Mouse (Mus musculus) stomach, embryonic 15.5 days (tissue): ENCODE measurements around the gene Ece2. TPM values are rescaled to one million over a fixed set of nuclear protein-coding genes. Genes with fewer than 3 reads are reported as not detected.

Experiments used
- ATAC-seq: fragments of 200-750 bp; cut with Nextera tagmentation; 2 replicates; pipeline ENCODE4 v1.8.0; 2017; ENCODE audit warnings: low read depth, moderate number of reproducible peaks, moderate TSS enrichment; ENCODE audit not compliant: insufficient read depth, low FRiP score
- H3K27ac ChIP-seq: fragments of 300-500 bp; sonication (generic); 2 replicates; pipeline ENCODE4 v1.5.1; 2015; ENCODE audit warnings: mild to moderate bottlenecking, inconsistent platforms
- H3K27me3 ChIP-seq: fragments of 300-500 bp; sonication (generic); replicated peaks from 2 replicates; pipeline ENCODE4 v1.6.1; 2015; ENCODE audit warnings: inconsistent platforms
- H3K36me3 ChIP-seq: fragments of 300-500 bp; sonication (generic); 2 replicates; pipeline ENCODE4 v1.6.1; 2015; ENCODE audit warnings: inconsistent platforms
- H3K4me1 ChIP-seq: fragments of 300-500 bp; sonication (generic); 2 replicates; pipeline ENCODE4 v1.6.1; 2015; ENCODE audit warnings: inconsistent platforms
- H3K4me2 ChIP-seq: fragments of 300-500 bp; sonication (generic); 2 replicates; pipeline ENCODE4 v1.6.1; 2015; ENCODE audit warnings: mild to moderate bottlenecking, inconsistent platforms
- H3K4me3 ChIP-seq: fragments of 300-500 bp; sonication (generic); replicated peaks from 2 replicates; pipeline ENCODE4 v1.5.1; 2015; ENCODE audit warnings: inconsistent platforms
- H3K9ac ChIP-seq: fragments of 300-500 bp; sonication (generic); 2 replicates; pipeline ENCODE4 v1.6.1; 2015; ENCODE audit warnings: inconsistent platforms
- H3K9me3 ChIP-seq: fragments of 300-500 bp; sonication (generic); 2 replicates; pipeline ENCODE4 v1.6.1; 2016; ENCODE audit warnings: inconsistent platforms
- WGBS: fragments of 180-500 bp; shearing (Covaris S2); methylation state at CpG from one replicate; pipeline ENCODE4 v1.1.7; 2015; 5-methylcytosine and 5-hydroxymethylcytosine counted together
- polyA plus RNA-seq: library from polyadenylated mRNA; unstranded; fragments of >200 nt; fragmentation: Nextera tagmentation; extraction: Ambion mirVana; gene quantifications from 2 replicates; pipeline ENCODE4 v1.2.1, GENCODE M21; 2015

Gene Ece2
- polyA plus RNA-seq, 1 experiment from 2014 or later = 2.0 TPM

- under 1% methylated on average over 28 of the region's 28 CpGs for WGBS
- Histone ChIP-seq H3K4me3 (peak overlapping the region; percentile 92), H3K27ac (peak overlapping the region; percentile 81), H3K9ac (peak overlapping the region; percentile 74), H3K4me2 (peak overlapping the region; percentile 83), H3K9me3 (no peaks in the 10 kb centered on the region), H3K27me3 (no peaks in the 10 kb centered on the region), H3K4me1 (0 out of 2 replicates have a peak, but pooled peaks cover 11% of the 10 kb centered on the region), H3K36me3 (peaks cover 16% of the 10 kb centered on the region)
- peak; percentile 53; the same call in 1 of the 2 replicates for ATAC-seq
Measured at GRCm38 (mm10) chr16:20610501-20611356, 18.9 kb upstream of the Ece2 start.

- H3K27ac ChIP-seq = peak within 1 kb of the TSS; percentile 81
- H3K4me3 ChIP-seq = peak within 1 kb of the TSS; percentile 92
- H3K4me1 ChIP-seq = 0 out of 2 replicates have a peak, but pooled peaks cover 11% of the 10 kb centered on the region
- H3K4me2 ChIP-seq = peak within 1 kb of the TSS; percentile 83
- H3K27me3 ChIP-seq = no peaks in the 10 kb centered on the region
- peak within 1 kb of the TSS; percentile 74 for H3K9ac ChIP-seq
- H3K9me3 ChIP-seq = no peaks in the 10 kb centered on the region
- H3K36me3 ChIP-seq = peaks cover 12% of the 10 kb centered on the region
- 2% methylated on average over 41 of the region's 41 CpGs for WGBS
- ATAC-seq = peak; percentile 97
Measured at GRCm38 (mm10) chr16:20611357-20612227, 18.0 kb upstream of the Ece2 start, which contains the start of the genes Eef1akmt4, Gm49333 and Alg3. Gene Eef1akmt4, plus strand, starts transcription at chr16:20611593. Gene Gm49333, plus strand, starts transcription at chr16:20611610. Gene Alg3, minus strand, starts transcription at chr16:20611735.

- Histone ChIP-seq H3K4me3 (peak overlapping the region; percentile 67), H3K4me2 (peak overlapping the region; percentile 97), H3K9ac (no peak overlapping the region), H3K27ac (no peak overlapping the region), H3K36me3 (no peaks in the 10 kb centered on the region), H3K27me3 (peaks cover 32% of the 10 kb centered on the region), H3K4me1 (peaks cover 24% of the 10 kb centered on the region), H3K9me3 (no peaks in the 10 kb centered on the region)
- ATAC-seq = peak; percentile 56; the same call in 1 of the 2 replicates
- WGBS = 3% methylated on average over 81 of the region's 83 CpGs
Measured at GRCm38 (mm10) chr16:20619541-20620398, 9.9 kb upstream of the Ece2 start.

GRCm38 (mm10) chr16:20620399-20620735, 9.3 kb upstream of the Ece2 start:
- Histone ChIP-seq H3K9ac (no peak overlapping the region), H3K9me3 (no peaks in the 10 kb centered on the region), H3K4me1 (peaks cover 24% of the 10 kb centered on the region), H3K36me3 (no peaks in the 10 kb centered on the region), H3K27me3 (peaks cover 32% of the 10 kb centered on the region), H3K4me3 (peak overlapping the region; percentile 67), H3K4me2 (peak overlapping the region; percentile 97), H3K27ac (no peak overlapping the region)
- ATAC-seq = no peak
- WGBS = 3% methylated on average over 9 of the region's 9 CpGs

DNA sequence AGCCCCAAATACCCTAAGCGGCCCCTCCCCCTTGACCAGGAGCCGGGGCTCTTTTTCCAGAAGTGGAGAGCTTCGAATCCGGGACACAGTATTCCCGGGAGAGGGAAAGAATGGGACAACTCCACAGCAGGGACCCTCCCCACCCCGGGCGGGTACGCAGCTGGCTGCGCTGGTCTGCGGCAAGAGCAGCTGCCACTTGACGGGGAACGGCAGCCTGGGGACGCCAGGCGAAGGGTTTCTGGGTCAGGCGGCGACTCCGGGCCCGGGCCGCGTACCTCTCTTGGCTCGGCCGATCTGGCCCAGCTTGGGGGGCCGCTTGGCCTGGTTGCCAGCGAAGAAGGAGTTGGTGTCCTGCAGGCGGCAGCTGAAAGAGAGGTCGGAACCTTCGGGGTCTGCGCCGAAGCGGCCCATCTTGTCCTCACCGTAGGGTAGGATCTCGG, 8.9 kb upstream of the Ece2 start:
- H3K27me3 ChIP-seq = peaks cover 32% of the 10 kb centered on the region
- no peaks in the 10 kb centered on the region for H3K36me3 ChIP-seq
- peak overlapping the region; percentile 67 for H3K4me3 ChIP-seq
- ATAC-seq = no peak
- 0% methylated on average over 32 of the region's 32 CpGs for WGBS
- H3K9me3 ChIP-seq = no peaks in the 10 kb centered on the region
- H3K4me2 ChIP-seq = peak overlapping the region; percentile 97
- no peak overlapping the region for H3K27ac ChIP-seq
- H3K4me1 ChIP-seq = peaks cover 24% of the 10 kb centered on the region
- peak overlapping the region; percentile 10; the same call in 1 of the 2 replicates for H3K9ac ChIP-seq

- H3K9me3 ChIP-seq = no peaks in the 10 kb centered on the region
- peaks cover 32% of the 10 kb centered on the region for H3K27me3 ChIP-seq
- H3K4me3 ChIP-seq = peak within 1 kb of the TSS; percentile 67
- peaks cover 24% of the 10 kb centered on the region for H3K4me1 ChIP-seq
- peak within 1 kb of the TSS; percentile 45; the same call in 1 of the 2 replicates for H3K9ac ChIP-seq
- 1% methylated on average over 71 of the region's 92 CpGs for WGBS
- H3K4me2 ChIP-seq = peak within 1 kb of the TSS; percentile 97
- no peaks in the 10 kb centered on the region for H3K36me3 ChIP-seq
- peak within 1 kb of the TSS; percentile 14; the same call in 1 of the 2 replicates for H3K27ac ChIP-seq
- ATAC-seq = peak; percentile 50; the same call in 1 of the 2 replicates
Measured at GRCm38 (mm10) chr16:20621191-20621990, 8.2 kb upstream of the Ece2 start, which contains the start of gene Camk2n2. Gene Camk2n2, minus strand, starts transcription at chr16:20621287.

DNA sequence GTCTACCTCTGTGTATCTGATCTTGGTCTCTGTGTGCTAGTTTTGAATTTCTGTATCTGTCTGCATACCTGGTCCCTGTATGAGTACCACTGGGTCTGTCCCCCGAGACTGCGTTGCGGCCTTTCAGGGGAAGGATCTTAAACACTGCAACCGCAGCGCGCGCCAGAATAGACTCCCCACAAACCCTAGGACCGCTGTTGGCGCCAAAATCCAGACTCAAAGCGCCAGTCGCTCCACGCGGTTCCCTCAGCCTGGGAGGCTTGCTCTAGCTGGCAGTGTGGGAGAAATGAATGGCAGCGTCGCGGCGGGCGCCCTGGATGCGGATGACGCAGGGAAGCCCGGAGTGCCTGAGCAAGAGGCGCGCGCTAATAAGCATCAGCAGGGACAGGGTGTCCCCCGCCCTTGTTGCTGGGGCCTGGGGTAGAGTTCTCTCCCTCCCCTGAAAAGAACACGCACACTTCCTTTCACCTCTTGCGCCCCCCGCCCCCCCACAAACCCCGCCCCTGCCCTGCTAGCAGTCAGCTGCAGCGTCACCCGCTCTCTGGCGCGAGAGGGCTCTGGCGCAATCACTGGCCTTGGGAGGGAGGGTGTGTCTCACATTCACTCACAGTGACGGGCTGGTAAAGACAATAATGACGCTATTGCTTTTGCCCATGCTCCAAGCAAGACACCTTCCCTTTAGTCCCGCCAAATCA, 7.5 kb upstream of the Ece2 start:
- Histone ChIP-seq H3K4me2 (peak overlapping the region; percentile 97), H3K9ac (0 out of 2 replicates have a peak overlapping the region, but pooled peaks have one; percentile 20), H3K4me3 (peak overlapping the region; percentile 67), H3K27me3 (peaks cover 32% of the 10 kb centered on the region), H3K36me3 (no peaks in the 10 kb centered on the region), H3K27ac (0 out of 2 replicates have a peak overlapping the region, but pooled peaks have one; percentile 14), H3K9me3 (no peaks in the 10 kb centered on the region), H3K4me1 (peaks cover 24% of the 10 kb centered on the region)
- WGBS = under 1% methylated on average over 37 of the region's 37 CpGs
- ATAC-seq = peak; percentile 28; the same call in 1 of the 2 replicates

- H3K4me1 ChIP-seq = peaks cover 24% of the 10 kb centered on the region
- no peak overlapping the region for H3K4me2 ChIP-seq
- no peaks in the 10 kb centered on the region for H3K9me3 ChIP-seq
- H3K27ac ChIP-seq = no peak overlapping the region
- ATAC-seq = no peak
- H3K4me3 ChIP-seq = no peak overlapping the region
- no peak overlapping the region for H3K9ac ChIP-seq
- WGBS = 52% methylated on average over 2 of the region's 2 CpGs
- H3K36me3 ChIP-seq = no peaks in the 10 kb centered on the region
- peaks cover 32% of the 10 kb centered on the region for H3K27me3 ChIP-seq
Measured at GRCm38 (mm10) chr16:20623211-20623610, 6.4 kb upstream of the Ece2 start.

GRCm38 (mm10) chr16:20628871-20629391, 697 bp upstream of the Ece2 start:
- ATAC-seq = no peak
- H3K4me2 ChIP-seq = no peak overlapping the region
- no peak overlapping the region for H3K9ac ChIP-seq
- H3K9me3 ChIP-seq = no peaks in the 10 kb centered on the region
- peaks cover 12% of the 10 kb centered on the region; the same call in 1 of the 2 replicates for H3K27me3 ChIP-seq
- H3K4me1 ChIP-seq = peaks cover 8% of the 10 kb centered on the region; the same call in 1 of the 2 replicates
- 54% methylated on average over 11 of the region's 11 CpGs for WGBS
- no peak overlapping the region for H3K4me3 ChIP-seq
- H3K36me3 ChIP-seq = no peaks in the 10 kb centered on the region
- no peak overlapping the region for H3K27ac ChIP-seq
